In genomic region chr1:59957206-59957605, GRCm38 (mm10) we compare ENCODE assay signal across 28 mouse cellular contexts. TPM values are rescaled to one million over a fixed set of nuclear protein-coding genes. Genes with fewer than 3 reads are reported as not detected.
DNase-seq lines count a peak whose midpoint lies in the region; ATAC-seq and TF ChIP-seq lines count a peak whose summit lies in the region.
"Had no signal": no experiment of that assay in that cellular context is flagged by ENCODE, and none has a peak within 500 bp of the region (broad histone marks: within the 10 kb centered on the region; RNA-seq: fewer than 3 reads in every experiment).

No protein-coding gene starts in this region.

- WGBS in thymus, adult 2 months: 50% methylated on average over 3 of the region's 3 CpGs

- TF ChIP-seq POLR2A in thymus, adult 2 months (IDR thresholded peaks at IDR 0.05; ENCODE audit: control insufficient read depth, extremely low read depth, insufficient read depth, low read length, poor library complexity): no peak

- no peaks in the 10 kb centered on the region for H3K27me3 ChIP-seq in thymus, adult 2 months (ENCODE audit: control insufficient read depth, insufficient read depth, low read length)
- H3K27me3 ChIP-seq: CH12.LX; heart, embryonic 15.5 days; limb, embryonic 15.5 days; liver, embryonic 15.5 days; megakaryocyte, embryonic 14.5 days; neural tube, embryonic 15.5 days had no signal

- TF ChIP-seq CTCF in thymus, adult 2 months (IDR thresholded peaks at IDR 0.05; ENCODE audit: borderline replicate concordance, control insufficient read depth, extremely low read depth, insufficient read depth, low read length, poor library complexity): no peak

- peak; percentile 74; the same call in 1 of the 2 replicates for ATAC-seq in cerebellum, adult (ENCODE audit: insufficient number of reproducible peaks, low FRiP score, low TSS enrichment)
- ATAC-seq in megakaryocyte-erythroid progenitor cell, adult 5-6 weeks (replicated peaks; ENCODE audit: low FRiP score, low TSS enrichment, poor library complexity, severe bottlenecking): peak; percentile 34; the same call in 1 of the 2 replicates
- ATAC-seq: forebrain, embryonic 16.5 days; hindbrain, embryonic 16.5 days had no signal

- no peak for DNase-seq in cerebellum, postnatal 4 days (ENCODE audit: low spot score in 2 of 2)
- peak; percentile 19 for DNase-seq in thymus, postnatal 4 days
- no peak for DNase-seq in thymus, adult 2 months
- DNase-seq in cerebellum, postnatal 10 days: peak; percentile 9 to 13
- no peak for DNase-seq in kidney, adult 8-10 months
- no peak for DNase-seq in urinary bladder, postnatal 36 days (ENCODE audit: low spot score in 2 of 2)
- DNase-seq: adrenal gland, adult 8-10 months; gastrocnemius, adult 2 months; kidney, adult 18-20 months; kidney, postnatal 36 days; layer of hippocampus, postnatal 36 days; lung, embryonic 14.5 days; lung, postnatal 36 days; midbrain, embryonic 14.5 days; retina, postnatal 1 day; right cerebral cortex, postnatal 14 days had no signal

- no peak overlapping the region for H3K27ac ChIP-seq in thymus, adult 2 months (ENCODE audit: control insufficient read depth, insufficient read depth, low read length)
- H3K27ac ChIP-seq: gastrocnemius, adult 2 months; heart, embryonic 15.5 days; limb, embryonic 10.5 days; limb, embryonic 15.5 days; liver, embryonic 15.5 days; neural tube, embryonic 15.5 days had no signal

- H3K4me1 ChIP-seq in thymus, adult 2 months (replicated peaks; ENCODE audit: control insufficient read depth, insufficient read depth, low read length): no peaks in the 10 kb centered on the region
- H3K4me1 ChIP-seq: heart, embryonic 15.5 days; limb, embryonic 10.5 days; limb, embryonic 15.5 days; neural tube, embryonic 15.5 days had no signal

- H3K4me3 ChIP-seq in thymus, adult 2 months (ENCODE audit: control insufficient read depth, insufficient read depth, low read length): no peak overlapping the region
- H3K4me3 ChIP-seq: erythroblast, embryonic 14.5 days; gastrocnemius, adult 2 months; heart, embryonic 15.5 days; limb, embryonic 10.5 days; limb, embryonic 15.5 days; liver, embryonic 15.5 days; megakaryocyte, embryonic 14.5 days; neural tube, embryonic 15.5 days had no signal

- H3K36me3 ChIP-seq in thymus, adult 2 months (ENCODE audit: control insufficient read depth, insufficient read depth, low read length): no peaks in the 10 kb centered on the region; the same call in 1 of the 2 replicates

RNA-seq across cellular contexts. Expression of gene Fam117b, which starts 44.4 kb away (rescaled TPM):
- polyA plus RNA-seq in thymus, adult 2 months (2012; rRNA removed): 9.7 and 13.2 TPM in 2 replicates
- total RNA-seq in megakaryocyte-erythroid progenitor cell, adult 5-6 weeks (2014; fragmentation: Nextera tagmentation): 22.3 and 32.0 TPM in 2 replicates
- total RNA-seq in megakaryocyte-erythroid progenitor cell, adult 5-6 weeks (2017): 30.0 and 32.6 TPM in 2 replicates

Comparison
In these comparisons a context has a peak if more than half of its experiments do, and no peak if none do; other contexts are left out.
1. DNase-seq: peak in thymus, postnatal 4 days (single experiment) and cerebellum, postnatal 10 days (2 of 2); none in cerebellum, postnatal 4 days (0 of 2), thymus, adult 2 months (single experiment), kidney, adult 8-10 months (0 of 2) and urinary bladder, postnatal 36 days (0 of 2).